Mouse (Mus musculus): ENCODE results near the gene Bicra. TPM values are rescaled to one million over a fixed set of nuclear protein-coding genes. Genes with fewer than 3 reads are reported as not detected.

Gene Bicra
- total RNA-seq, 1 experiment from 2014 or later: 12.9 TPM

GRCm38 (mm10) chr7:16049576-16049915 is 1.8 kb upstream of the Bicra start:
- no peak for ATAC-seq (ENCODE audit: extremely low read depth, insufficient number of reproducible peaks, low FRiP score, poor library complexity, severe bottlenecking)

GRCm38 (mm10) chr7:16048675-16049575 is 1.2 kb upstream of the Bicra start:
- no peak for ATAC-seq (ENCODE audit: extremely low read depth, insufficient number of reproducible peaks, low FRiP score, poor library complexity, severe bottlenecking)

- ATAC-seq (ENCODE audit: extremely low read depth, insufficient number of reproducible peaks, low FRiP score, poor library complexity, severe bottlenecking): peak; percentile 67
Observed at GRCm38 (mm10) chr7:16048164-16048564, 443 bp upstream of the Bicra start.

GRCm38 (mm10) chr7:16046481-16047337 is 1.0 kb downstream of the Bicra start:
- ATAC-seq (ENCODE audit: extremely low read depth, insufficient number of reproducible peaks, low FRiP score, poor library complexity, severe bottlenecking): peak; percentile 47

- ATAC-seq (ENCODE audit: extremely low read depth, insufficient number of reproducible peaks, low FRiP score, poor library complexity, severe bottlenecking): peak; percentile 65
Observed at GRCm38 (mm10) chr7:16046101-16046480, 1.6 kb downstream of the Bicra start.

DNA sequence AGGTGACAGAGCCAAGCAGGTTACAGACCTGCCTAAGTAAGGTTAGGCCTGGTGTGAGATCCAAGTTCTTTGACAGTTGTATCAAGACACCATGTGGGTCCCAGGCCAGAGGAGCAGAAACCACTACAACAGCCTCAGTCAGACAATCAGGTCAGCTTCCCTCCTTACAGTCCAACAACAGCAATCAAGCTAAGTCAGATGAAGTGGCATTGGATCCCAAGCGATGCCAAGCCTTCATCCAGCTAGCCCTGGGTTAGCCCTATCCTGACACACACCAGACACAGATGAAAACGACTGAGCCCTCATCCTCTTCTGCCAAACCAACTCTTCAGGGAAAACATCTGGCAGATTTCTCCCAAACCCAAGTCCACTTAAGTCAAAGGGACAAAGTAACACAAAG is 2.2 kb downstream of the Bicra start:
- no peak for ATAC-seq (ENCODE audit: extremely low read depth, insufficient number of reproducible peaks, low FRiP score, poor library complexity, severe bottlenecking)

DNA sequence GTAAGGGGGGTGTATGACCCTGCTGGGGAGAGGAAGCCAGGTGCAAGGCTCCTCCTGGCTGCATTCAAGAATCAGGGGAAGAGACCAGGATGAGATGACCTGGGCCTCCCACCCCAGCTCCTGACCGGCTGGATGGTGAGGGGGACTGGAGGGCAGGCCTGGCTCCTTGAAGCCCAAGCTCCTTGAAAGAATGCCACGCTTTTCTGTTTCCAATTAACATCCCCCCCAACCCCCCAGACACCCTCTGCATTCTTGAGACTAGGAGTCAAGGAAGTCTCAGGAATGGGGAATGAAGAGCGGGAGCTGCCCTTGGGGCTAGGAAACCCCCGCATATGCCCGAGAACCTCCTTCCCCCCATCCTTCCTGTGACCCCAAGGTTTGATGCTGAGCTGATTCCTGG is 3.2 kb downstream of the Bicra start:
- no peak for ATAC-seq (ENCODE audit: extremely low read depth, insufficient number of reproducible peaks, low FRiP score, poor library complexity, severe bottlenecking)

DNA sequence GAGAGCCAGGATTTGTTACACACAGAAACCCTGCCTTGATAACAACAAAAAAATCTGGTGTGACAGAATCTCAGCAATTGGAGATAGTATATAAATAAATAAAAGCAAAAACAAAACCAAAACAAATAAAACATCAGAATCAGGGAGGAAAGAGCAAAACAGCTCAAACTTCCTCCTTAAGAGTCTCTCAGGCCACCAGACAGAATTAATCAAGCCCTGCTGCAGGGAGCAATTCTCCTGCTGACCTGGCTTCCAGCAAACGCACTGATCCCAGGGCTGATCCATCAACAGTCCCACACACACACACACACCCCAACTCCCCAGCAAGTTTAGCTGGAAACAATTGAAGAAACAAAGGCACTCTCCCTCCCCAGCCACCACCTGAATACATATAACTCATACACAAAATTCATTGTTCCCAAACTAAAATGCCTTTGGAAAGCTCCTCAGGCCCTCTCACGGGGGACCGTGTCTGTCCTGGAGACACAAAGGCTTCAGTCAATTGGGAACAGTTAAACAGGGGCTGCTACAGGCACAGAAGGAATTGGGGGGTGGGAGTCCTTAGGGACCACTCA is 3.8 kb downstream of the Bicra start:
- no peak for ATAC-seq (ENCODE audit: extremely low read depth, insufficient number of reproducible peaks, low FRiP score, poor library complexity, severe bottlenecking)

DNA sequence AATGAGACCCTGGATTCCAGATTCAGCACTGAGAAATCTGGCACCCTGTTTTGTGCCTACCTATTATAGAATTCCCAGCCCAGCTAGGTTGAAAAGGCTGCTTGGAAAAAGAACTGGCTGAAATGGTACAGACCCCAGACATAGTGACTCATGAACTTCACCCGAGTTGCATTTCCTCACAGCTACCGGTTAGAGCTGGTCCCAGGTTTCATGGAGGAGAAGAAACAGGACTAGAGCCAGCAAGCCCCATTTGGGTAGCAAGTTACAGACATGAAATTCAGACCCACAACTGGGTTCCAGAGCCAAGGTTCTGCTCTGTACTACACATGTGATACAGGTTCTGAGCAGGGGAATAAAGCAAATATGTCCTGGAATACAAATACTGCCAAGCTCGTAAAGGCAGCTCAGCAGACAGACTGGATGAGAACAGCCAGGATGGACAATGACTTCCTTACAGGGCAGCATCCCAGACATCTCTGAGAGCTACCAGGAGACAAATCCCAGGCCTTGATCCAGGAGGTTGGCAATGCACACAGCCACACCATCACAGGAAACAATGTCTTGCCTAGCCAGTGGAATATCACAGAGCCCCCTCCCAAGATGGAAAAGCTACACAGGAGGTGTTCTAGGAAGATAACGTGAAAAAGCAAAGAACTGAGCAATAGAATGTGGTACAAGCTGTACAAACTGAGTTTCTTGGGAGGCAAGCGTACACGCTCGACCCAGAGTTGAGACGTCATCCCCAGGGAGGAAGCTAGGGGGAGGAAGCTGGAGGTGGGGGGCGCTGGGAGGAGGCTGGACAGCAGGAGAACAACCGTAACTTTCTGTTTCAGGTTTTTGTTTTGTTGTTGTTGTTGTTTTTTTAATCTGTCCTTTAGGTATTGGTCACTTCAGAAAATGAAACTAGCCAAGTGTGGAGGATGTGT is 4.6 kb downstream of the Bicra start:
- no peak for ATAC-seq (ENCODE audit: extremely low read depth, insufficient number of reproducible peaks, low FRiP score, poor library complexity, severe bottlenecking)

- ATAC-seq (ENCODE audit: extremely low read depth, insufficient number of reproducible peaks, low FRiP score, poor library complexity, severe bottlenecking): no peak
Observed at GRCm38 (mm10) chr7:16041208-16041607, 6.5 kb downstream of the Bicra start.

GRCm38 (mm10) chr7:16039363-16039762 is 8.4 kb downstream of the Bicra start:
- no peak for ATAC-seq (ENCODE audit: extremely low read depth, insufficient number of reproducible peaks, low FRiP score, poor library complexity, severe bottlenecking)

DNA sequence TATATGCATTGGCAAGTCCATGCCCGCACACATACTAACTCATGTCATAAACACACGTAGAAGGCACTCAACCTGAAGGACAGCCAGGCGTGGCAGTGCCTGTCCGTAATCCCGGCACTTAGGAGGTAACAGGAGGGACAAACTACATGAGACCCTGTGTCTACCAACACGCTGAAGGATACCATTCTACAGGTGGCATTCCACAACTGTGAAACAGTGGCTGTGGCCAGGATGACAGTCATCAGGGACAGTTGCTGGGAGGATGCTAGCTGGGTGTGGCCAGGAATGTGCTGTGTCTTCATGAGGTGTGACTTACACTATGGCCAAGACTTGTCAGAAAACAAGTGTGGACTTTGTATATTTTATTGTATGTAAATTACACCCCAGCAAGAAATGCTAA is 10.7 kb downstream of the Bicra start:
- ATAC-seq (ENCODE audit: extremely low read depth, insufficient number of reproducible peaks, low FRiP score, poor library complexity, severe bottlenecking): no peak

GRCm38 (mm10) chr7:16033580-16034461 is 13.9 kb downstream of the Bicra start:
- no peak for ATAC-seq (ENCODE audit: extremely low read depth, insufficient number of reproducible peaks, low FRiP score, poor library complexity, severe bottlenecking)

DNA sequence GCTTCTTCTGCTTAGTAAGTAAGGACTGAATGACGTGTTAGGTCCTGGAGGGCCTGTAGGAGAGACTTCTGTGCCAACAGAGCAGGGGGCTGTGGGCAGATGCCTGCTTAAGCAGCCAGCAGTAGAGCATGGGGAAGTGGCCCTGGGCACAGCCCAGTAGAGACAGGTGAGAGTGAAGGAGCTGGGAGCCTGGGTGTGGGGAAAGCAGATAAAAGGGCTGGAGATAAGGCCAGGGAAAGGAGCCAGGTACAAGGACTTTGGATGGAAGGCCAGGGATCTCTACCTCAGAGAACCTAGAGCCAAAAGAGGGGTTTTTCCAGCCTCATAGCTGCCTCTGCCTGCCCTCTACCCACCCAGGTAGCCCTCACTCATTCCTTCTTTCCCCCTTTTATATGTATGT is 14.7 kb downstream of the Bicra start:
- ATAC-seq (ENCODE audit: extremely low read depth, insufficient number of reproducible peaks, low FRiP score, poor library complexity, severe bottlenecking): no peak

- no peak for ATAC-seq (ENCODE audit: extremely low read depth, insufficient number of reproducible peaks, low FRiP score, poor library complexity, severe bottlenecking)
Observed at GRCm38 (mm10) chr7:16031072-16031471, 16.6 kb downstream of the Bicra start.

- ATAC-seq (ENCODE audit: extremely low read depth, insufficient number of reproducible peaks, low FRiP score, poor library complexity, severe bottlenecking): no peak
Observed at GRCm38 (mm10) chr7:16028102-16028927, 19.4 kb downstream of the Bicra start.

GRCm38 (mm10) chr7:16024603-16025222 is 23.0 kb downstream of the Bicra start:
- ATAC-seq (ENCODE audit: extremely low read depth, insufficient number of reproducible peaks, low FRiP score, poor library complexity, severe bottlenecking): 0 out of 2 replicates have a peak, but pooled peaks have one; percentile 30

All from neutrophil, adult 5-6 weeks (primary cell).